Mouse (Mus musculus): Measurements from ENCODE around the gene Myo1h. TPM values are rescaled to one million over a fixed set of nuclear protein-coding genes. Genes with fewer than 3 reads are reported as not detected.

Myo1h gene
- total RNA-seq, 2 experiments from 2014 or later: 0.35 TPM; not detected in 1

DNA sequence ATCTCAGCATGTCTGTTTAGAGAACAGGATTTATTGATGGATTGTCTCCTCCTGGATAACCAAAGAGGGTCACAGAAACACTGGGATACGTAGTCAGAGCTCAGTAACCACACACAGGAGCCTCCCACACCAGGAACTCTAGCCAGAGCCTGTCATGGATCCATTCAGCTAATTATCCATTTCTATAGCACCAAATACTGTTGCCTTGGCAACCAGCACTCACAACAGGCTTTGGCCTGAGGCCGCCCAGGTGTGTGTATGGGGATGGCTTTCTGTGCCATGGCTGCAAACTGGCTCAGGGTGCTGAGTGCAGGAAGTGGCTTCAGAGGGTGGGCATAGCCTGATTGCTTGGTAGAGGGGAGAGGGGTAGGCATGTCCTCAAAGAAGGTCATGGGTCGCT lies 1.0 kb downstream of the Myo1h start:
- intact Hi-C loops (cut with DNase I): no loop called here

DNA sequence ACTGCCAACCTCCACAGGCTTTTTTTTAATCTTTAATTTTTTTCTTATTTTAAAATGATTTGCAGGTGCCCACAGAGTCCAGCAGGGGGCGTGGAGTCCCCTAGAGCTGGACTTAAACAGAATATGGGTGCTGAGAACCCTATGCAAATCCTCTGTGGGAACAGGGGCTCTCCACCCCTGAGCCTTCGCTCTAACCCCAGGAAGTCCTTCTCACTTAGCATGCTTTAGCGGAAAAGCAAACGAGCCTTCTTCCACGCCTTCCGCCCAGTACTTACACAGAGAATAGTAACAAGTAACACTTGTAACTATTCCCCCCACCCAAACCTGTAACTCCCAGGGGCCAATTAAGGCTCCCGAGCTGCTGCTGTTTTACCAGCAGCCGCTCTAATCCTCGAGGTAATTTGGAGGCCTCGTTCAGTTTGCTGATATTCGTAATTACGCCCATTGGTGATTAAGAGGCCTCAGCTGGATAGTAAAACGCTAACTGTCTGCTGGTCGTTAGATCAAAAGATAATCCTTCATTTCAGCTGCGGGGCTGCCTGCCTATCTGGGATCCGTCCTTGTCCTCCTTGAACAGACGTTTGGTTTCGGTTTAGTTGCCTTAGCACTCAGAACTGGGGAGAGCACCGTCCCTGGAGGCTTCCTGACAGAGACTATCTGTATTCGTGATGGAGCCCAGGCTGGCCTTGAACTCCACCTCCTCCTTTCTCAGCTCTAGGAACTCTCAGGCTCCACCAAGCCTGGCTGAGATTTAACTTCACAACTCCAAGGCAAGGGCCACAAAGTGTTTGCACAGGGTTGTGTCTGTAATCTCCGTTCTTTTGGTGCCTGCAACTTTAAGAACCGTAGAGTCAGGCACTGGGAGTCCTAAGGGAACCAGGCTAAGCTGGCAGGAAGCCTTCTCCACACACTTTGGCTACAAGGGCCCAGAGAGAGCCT lies 8.0 kb downstream of the Myo1h start:
- intact Hi-C loops (cut with DNase I): no loop called here
- DNase-seq: peak in 1 of 2 experiments; percentile 28

More for the DNA sequence above, 1.0 kb downstream of the Myo1h start:
- DNase-seq: no peak

DNA sequence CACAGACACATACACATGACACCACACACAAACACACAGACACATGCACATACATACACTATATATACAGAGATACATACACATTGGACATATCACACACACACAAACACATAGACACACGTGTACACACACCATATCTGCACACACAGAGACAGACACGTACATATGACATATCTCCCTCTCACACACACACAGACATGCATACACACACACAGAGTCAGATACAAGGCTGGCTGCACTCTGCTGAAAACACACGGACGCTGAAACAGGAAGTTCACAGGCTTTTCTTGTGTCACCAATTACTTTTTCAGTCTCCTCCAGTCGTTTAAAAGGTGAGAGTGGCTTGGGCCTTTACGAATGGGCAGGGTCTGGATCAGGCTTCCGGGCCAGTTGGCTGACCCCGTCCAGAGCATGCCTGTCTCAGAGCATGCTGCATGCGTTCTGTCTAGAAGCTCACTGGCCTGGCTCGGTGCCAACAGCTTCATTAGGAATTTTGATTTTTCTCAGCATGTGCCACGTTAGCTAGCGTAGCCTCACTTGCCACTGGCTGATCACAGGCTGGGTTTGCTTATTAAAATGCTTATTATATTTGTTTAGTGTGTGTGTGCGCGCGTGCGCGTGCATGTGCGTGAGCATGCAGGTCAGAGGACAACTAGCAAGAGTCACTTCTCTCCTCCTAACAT lies 9.4 kb downstream of the Myo1h start:
- DNase-seq: no peak
- intact Hi-C loops (cut with DNase I): no loop called here

DNA sequence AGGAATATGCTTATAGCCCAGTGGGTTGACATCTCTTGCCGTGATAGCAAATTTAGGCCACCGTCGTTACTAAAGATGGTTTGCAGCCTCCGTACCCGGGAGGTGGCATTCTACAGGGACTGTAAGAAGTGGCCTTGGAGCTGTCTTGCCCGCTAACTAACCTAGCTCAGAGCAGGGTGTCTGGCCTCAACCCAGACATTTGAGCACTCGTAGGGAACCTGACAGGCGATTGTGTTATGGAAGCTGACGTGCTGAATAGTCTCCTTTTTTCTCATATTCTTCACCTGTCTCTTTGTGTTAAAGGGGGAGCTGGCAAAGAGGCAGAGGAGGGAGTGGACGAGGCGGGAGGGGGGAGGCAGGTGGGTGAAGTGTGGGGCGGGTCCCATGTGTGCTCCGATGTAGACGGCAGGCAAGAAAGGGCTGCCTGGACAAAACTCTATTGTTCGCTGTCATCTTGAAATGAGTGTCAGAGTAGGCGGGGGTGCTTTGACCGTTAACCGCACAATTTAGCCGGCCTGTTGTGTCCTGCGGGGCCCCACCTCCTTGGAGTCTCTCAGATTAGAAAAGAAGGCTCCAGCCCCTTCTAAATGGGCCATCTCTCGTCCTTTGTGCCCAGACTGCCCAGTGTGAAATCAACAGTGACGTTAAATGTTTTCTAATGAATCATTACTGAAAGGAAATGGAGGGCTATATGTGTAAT lies 10.3 kb downstream of the Myo1h start:
- DNase-seq: no peak
- intact Hi-C loops (cut with DNase I): no loop called here

DNA sequence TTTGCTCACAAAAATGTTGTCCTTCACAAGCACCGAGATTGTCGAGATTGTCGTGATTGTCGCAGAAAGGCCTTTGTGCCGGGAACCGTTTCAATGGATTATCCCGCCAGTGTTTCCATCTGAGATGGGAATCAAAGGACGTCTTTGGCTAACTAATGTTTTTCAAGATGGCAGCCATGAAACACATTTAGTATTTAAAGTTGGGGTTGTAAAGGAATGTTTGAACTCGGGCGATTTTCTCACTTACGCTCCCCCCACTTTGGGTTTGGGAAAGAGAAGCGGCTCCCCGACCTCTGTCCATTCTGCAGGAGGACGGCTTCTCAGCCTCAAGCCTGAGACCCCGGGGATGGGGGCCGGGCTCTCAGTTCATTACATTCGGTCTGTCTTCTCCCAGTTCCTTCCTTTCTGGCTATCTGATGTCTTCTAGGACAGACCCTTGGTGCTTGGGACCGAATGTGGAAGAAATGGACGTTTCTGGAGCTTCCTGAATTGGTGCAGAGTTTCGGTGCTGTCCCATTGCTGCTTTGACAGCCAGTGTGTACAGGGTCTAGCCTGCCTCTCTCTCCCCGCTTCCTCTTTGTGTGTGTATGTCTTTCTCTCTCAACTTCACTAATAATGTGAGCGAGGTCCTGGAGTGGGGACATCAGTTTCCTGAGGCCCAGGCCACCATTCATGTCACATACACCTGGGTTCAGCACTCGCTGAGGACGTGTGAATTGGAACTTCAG lies 11.1 kb downstream of the Myo1h start:
- no peak for DNase-seq
- intact Hi-C loops (cut with DNase I): no loop called here

DNA sequence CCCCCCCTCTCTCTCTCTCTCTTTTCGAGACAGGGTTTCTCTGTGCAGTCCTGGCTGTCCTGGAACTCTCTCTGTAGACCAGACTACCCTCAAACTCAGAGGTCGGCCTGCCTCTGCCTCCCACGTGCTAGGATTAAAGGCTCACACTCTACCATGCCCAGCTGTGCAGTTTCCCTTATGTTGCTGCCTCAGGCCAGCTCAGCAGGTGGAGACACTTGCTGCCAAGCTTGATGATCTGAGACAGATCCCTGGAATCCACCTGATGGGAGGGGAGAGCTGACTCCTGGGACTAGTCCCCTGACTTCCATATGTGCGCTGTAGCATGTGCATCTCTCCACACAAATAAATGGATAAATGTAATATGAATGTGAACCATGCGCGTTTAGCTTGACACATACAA lies 14.2 kb downstream of the Myo1h start:
- intact Hi-C loops (cut with DNase I): no loop called here
- no peak for DNase-seq

DNA sequence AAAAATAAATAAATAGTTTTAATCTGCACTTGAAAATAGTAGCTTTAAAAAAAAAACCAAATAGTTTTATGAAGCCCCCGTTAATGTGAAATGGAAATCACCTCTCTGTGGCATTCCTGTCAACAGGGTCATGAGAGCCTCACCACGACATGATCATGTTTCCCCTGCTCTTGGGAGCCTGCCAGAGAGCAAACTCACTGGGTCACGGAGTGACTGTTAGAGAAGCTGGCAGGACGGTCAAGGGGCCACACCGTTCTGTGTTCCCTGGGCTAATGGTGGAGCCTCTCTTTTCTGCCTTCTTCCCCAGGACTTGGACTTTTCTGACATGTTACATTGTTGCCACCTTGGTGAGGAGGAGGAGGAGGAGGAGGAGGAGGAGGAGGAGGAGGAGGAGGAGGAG lies 17.5 kb downstream of the Myo1h start:
- DNase-seq: peak in 1 of 2 experiments; percentile 37
- intact Hi-C loops (cut with DNase I): no loop called here

DNA sequence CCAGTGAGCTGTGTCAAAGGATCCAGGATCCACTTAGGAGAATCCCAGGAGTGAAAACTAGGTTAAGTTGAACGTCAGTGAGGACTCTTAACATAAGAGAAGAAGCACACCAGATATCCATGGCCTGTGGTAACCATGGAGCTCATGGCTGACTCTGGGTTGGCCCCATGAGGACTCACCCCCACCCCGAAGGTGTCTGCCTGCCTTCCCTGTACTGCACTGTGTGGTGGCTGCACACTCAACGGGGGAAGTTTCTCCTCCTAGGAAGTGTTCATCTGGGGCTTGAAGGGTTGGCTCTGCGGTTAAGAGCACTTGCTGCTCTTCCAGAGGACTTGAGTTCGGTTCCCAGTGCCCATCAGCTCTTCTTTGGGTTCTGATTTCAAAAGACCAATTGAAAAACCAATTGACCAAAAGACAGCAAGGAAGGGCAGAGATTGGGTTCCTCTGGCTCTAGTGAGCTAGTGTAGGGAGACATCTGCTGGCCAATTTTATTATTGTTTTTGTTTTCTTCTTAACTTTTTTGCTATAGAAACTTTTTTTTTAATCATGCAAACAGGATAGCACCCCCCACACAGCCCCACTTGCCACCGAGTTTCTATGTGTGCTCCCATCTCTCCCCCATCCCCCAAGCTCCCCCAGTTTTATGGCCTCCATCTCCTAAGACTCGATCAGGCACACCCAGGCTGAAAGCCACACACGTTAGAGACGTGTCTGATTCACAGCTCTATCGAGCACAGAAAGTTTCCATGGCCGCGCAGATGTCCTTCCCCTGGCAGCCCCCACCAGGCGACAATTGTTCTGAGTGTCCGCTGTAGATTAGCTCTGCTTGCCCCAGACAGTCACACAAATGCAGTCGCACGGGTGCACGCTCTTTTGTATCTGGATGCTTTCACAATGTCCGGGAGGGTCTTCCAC lies 20.1 kb downstream of the Myo1h start:
- no peak for DNase-seq
- intact Hi-C loops (cut with DNase I): loop anchor here (1.0 kb wide), 1 partner anchor 61 kb away; no protein-coding TSS in a partner anchor

DNA sequence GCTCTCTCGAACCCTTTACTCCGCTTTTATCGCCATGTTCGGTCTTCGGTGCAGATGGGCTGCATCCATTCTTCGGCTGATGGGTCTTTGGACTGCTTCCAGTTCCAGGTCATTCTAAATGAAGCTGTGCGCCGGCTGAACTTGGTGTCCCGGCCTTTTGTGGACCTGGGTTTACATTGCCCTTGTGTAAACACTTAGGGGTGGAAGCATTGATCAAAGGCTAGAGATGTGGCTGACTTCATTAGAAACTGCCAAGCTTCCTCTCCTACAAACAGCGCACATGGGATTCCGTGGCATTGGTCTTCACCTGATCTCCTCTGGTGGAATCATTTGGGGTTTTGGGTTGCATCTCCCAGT lies 20.7 kb downstream of the Myo1h start:
- intact Hi-C loops (cut with DNase I): loop anchor here (1.0 to 5.0 kb wide), 2 partner anchors 61 to 73 kb away; partner anchors contain the start of genes Kctd10 and Ube3b
- DNase-seq: no peak

DNA sequence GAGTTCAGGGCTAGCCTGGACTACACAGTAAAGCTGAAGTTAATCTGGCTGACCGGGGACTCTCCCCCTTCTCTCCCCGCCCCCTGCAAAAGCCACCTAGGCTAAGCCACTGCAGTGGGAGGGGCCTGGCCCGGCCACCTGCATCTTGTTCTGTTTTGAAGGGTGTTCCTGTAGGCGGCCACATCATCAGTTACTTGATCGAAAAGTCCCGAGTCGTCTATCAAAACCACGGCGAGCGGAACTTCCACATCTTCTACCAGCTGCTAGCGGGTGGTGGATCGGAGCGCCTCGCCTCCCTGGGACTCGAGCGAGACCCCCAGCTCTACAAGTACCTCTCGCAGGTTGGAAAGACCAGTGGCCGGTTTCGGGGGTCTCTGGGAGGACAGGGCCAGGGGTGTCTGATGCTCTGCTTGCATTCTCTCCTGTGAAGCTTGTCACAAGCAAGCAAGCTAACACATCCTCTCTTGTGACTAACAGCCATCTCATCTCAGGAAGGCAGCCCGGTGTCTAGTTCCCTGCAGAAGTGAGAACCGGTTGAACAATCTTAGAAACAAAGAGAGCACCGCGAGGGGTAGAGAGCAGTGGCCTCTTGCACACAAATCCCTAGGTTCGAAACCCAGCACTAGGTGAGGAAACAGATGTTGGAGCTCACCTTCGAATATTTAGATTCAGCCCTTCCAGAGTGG lies 34.3 kb downstream of the Myo1h start:
- DNase-seq: no peak
- intact Hi-C loops (cut with DNase I): loop anchor here (10.0 kb wide), 1 partner anchor 258 kb away; the partner anchor contains the start of gene Usp30

DNA sequence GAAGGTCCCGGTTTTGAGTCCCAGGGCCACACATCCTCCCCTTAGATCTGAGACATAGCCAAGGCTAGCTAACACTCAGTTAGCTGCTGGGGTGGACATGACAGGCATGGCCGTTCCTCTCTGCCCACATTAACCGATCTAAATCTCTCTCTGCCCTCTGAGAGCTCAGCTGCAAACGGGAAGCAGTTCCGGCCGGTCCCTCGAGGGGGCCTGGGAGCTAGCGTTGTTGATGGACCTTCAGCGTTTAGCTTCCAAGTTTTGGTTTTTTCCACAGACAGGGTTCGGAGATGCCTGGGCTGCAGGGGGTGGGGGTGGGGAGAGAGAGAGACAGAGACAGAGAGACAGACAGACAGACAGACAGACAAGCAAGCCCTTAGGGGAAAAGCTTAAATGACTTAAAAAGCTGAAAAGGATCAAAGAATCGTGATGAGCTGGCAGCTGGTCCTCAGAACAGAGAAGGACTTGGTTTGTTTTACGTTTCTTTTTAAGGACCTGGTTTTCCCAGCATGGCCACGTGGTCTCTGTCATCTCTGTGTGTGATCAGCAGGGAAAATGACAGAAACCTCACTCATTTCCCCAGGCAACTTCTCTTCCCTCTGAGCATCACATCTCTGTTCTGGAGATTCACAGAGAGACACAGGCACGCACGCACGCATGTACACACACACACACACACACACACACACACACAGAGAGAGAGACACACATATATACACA lies 35.0 kb downstream of the Myo1h start:
- intact Hi-C loops (cut with DNase I): loop anchor here (10.0 kb wide), 1 partner anchor 259 kb away; the partner anchor contains the start of gene Usp30
- peak in 1 of 2 experiments; percentile 18 for DNase-seq

DNA sequence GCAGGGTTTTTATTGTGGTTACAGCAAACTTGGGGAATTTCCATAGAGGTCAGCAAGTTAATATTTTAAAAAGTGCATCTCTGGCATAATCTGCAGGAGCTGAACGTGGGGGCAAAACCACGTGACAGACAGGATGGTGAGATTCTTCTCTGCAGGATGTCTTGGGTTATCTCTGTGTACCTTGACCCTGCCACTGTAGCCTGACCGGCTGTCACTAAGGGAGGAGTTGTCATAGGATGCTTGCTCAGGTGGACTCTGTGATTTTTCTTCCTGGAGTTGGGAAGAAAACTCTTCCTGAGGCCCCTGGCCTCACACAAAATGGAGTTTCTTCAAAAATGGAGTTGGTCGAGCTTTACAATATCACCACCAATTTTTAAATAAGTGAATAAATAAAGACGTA lies 54.0 kb downstream of the Myo1h start:
- DNase-seq: no peak
- intact Hi-C loops (cut with DNase I): no loop called here

DNA sequence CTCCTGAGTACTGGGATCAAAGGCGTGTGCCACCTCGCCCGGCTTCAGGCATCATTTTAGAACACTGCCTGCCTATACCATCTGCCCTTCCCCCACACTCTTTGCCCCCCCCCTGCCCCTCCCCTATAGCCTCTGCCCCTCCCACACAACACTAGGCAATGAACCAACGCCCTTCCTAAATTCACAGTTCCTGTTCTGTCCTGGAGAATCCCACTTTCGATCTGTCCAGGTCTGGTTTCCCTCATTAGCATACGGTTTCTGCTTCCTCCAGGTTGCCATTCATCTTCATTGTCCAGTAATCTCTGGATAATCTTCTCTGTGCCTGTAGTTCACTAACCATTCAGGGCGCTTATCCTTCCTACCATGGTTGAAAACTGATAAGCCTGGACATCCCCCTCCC lies 54.6 kb downstream of the Myo1h start:
- intact Hi-C loops (cut with DNase I): no loop called here
- DNase-seq: no peak

DNA sequence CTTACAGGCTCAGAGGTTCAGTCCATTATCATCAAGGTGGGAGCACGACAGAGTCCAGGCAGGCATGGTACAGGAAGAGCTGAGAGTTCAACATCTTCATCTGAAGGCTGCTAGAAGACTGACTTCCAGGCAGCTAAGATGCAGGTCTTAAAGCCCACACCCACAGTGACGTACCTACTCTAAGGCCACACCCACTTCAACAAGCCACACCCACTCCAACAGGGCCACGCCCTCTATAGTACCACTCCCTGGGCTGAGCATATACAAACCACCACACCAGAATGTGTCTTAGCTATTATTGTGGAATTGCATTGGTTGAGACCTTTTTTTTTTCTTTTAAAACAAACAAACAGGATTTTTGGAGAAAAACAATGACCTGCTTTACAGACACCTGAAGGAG lies 56.6 kb downstream of the Myo1h start:
- intact Hi-C loops (cut with DNase I): no loop called here

DNA sequence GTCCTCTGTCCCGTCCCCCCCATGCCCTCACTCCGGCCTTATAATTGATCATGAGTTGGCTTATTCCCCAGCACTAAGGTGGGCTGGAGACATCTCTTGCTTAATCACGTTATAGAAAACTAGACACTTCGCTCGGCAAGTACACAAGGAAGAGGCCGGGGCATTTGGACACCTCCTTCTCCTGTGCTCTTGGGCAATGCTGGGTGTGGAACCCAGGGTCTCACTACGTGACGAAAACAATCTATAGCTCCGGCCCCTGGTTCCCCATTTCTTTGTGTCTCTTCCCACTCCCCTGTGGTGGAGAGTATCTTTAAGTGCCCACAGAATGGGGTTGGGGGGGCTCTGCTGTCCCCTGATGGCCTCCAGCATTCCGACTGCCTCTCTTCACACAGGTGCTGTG lies 58.0 kb downstream of the Myo1h start:
- DNase-seq: no peak
- intact Hi-C loops (cut with DNase I): no loop called here

More for the DNA sequence above, 56.6 kb downstream of the Myo1h start:
- DNase-seq: no peak

DNA sequence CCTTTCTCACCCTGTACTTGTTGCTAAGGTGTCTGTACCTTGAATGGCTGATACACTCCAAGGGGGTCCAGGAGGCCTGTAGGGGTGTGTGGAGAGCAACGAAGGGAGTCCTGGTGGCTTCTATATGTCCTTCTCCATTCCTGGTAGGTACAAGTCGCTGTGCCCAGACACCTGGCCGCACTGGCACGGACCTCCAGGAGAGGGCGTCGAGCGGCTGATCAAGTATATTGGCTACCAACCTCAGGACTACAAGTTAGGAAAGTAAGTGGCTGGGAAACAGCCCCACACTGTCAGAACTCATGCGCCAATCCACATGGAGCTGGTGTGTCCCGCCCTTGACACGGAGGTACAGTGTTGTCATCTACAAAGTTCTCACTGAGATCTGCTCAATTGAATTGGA lies 62.5 kb downstream of the Myo1h start:
- DNase-seq: no peak

DNA sequence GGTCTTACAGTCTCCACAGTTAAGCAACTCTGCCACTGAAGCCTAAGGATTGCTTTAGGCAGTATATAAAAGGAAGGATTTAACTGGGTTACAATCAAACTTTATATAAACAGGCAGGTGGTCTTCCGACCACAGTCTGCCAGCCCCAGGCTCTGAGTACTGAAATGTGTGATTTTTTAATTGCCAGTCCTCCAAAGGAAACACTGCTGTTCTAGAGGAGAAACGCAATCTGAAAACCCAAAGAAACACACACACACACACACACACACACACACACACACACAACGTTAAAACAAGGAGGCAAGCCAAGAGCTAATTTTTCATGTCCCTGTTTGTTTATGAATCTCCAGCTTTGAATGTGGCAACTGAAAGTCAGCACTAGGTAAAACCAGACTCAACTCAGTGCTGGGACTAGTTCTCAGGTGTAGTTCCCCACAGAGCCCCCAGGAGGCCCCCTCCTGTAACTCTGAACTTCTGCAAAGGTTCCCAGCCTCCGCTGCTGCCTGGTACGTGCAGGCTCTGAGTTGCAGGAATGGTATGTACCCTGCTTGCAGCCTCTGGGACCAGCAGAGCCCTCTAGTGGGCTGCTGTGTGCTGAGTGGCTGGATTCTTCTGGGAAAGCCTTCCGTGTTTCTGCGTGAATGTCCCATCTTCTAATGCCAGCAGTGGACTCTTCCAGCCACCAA lies 67.4 kb downstream of the Myo1h start:
- peak; percentile 63 to 72 for DNase-seq
- intact Hi-C loops (cut with DNase I): loop anchor here (5.0 kb wide), 1 partner anchor 39 kb away; no protein-coding TSS in a partner anchor

More for the DNA sequence above, 62.5 kb downstream of the Myo1h start:
- intact Hi-C loops (cut with DNase I): no loop called here

Data from gastrocnemius, postnatal 36 days (tissue).